Mouse (Mus musculus) adrenal gland (tissue): Measurements from ENCODE around the gene Mylk4.

ENCODE experiments used
- intact Hi-C: fragments of 180-260 bp; cut with DNase I; formaldehyde crosslinking; loops from one replicate; pipeline ENCODE4 v1.15.1; 2025

The Mylk4 gene

DNA sequence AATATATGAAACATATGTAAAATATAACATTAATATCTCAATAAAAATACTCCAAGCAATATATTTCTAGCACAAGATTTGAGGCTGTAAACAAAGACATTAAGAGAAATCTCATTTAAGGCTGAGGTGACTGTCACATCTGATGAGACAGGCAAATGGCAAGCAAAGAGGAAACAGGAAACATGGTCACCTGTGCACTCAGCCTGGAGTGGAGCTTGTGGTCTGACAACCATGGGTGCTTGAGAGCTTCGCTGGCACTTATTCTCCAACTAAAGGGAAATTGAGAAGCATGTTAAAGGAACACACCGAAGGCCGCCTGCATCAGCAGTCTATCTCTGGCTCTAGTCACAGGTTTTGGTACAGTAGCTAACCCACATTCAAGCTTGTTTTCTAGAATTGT is 71.2 kb downstream of the Mylk4 start:
- intact Hi-C loops: no loop called here

DNA sequence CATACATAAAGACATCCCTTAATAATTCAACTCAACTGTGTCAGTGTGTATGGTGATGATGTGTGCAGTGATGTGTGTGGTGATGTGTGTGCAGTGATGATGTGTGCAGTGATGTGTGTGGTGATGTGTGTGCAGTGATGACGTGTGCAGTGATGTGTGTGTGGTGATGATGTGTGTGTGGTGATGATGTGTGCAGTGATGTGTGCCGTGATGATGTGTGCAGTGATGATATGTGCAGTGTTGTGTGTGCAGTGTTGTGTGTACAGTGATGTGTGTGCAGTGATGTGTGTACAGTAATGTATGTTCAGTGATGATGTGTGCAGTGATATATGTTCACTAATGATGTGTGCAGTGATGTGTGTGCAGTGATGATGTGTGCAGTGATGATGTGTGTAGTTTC is 75.9 kb downstream of the Mylk4 start:
- intact Hi-C loops: no loop called here

DNA sequence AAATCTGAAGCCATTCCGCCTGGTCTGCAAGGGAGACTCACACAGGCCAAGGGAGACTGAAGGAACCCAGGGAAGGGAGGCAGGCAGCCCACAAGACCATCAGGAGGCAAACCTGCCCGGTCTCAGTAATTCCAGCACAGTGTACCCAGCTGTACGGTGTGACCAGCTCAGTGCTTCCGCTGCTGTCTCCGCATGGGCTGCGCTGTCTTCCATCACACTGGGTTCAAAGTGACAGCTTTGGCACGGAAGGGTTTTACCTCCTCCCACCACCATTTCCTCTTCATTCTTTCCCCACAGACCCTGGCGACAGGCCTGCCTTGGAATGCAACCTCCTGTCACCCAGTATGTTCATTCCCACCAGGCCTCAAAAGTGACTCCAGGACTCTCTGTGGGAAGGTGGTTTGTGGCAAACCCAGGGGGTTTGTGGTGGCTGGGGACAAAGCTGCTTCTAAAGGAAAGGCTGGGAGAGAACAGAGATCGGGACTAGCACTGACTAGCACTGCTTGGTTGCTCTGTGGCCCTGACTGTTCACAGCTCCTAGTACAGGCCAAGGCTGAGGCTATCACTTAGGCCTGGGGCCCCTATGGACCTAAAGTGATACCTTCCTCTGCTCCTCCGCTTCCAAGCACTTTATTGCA is 77.0 kb downstream of the Mylk4 start:
- intact Hi-C loops: no loop called here

GRCm38 (mm10) chr13:32705315-32705714 is 78.4 kb downstream of the Mylk4 start:
- intact Hi-C loops: no loop called here

GRCm38 (mm10) chr13:32704911-32705310 is 78.8 kb downstream of the Mylk4 start:
- intact Hi-C loops: no loop called here

- intact Hi-C loops: no loop called here
Observed at GRCm38 (mm10) chr13:32701564-32701963, 82.2 kb downstream of the Mylk4 start.

- intact Hi-C loops: no loop called here
Observed at GRCm38 (mm10) chr13:32699376-32699775, 84.4 kb downstream of the Mylk4 start.

DNA sequence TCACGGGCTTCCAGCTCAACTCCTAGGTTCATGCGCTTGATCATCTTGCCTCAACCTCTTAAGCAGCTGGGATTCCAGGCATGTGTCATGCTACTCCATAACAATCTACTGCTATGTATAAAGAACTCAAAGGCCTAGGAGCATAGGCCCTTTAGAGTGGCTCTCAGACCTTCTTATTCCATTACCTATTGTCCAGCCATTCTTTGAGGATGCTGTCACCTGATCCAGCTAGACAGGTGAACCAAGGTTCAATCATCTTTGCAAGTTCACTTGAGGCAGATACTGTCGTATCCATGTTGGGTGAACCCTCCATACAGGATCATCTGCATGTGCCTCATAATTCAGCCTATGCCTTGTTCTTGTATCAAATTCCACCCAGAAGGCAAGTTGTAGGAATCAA is 84.8 kb downstream of the Mylk4 start:
- intact Hi-C loops: no loop called here

- intact Hi-C loops: no loop called here
Observed at GRCm38 (mm10) chr13:32693886-32694455, 89.8 kb downstream of the Mylk4 start.

GRCm38 (mm10) chr13:32692563-32692962 is 91.2 kb downstream of the Mylk4 start:
- intact Hi-C loops: no loop called here

- intact Hi-C loops: no loop called here
Observed at GRCm38 (mm10) chr13:32690279-32690678, 93.5 kb downstream of the Mylk4 start.

DNA sequence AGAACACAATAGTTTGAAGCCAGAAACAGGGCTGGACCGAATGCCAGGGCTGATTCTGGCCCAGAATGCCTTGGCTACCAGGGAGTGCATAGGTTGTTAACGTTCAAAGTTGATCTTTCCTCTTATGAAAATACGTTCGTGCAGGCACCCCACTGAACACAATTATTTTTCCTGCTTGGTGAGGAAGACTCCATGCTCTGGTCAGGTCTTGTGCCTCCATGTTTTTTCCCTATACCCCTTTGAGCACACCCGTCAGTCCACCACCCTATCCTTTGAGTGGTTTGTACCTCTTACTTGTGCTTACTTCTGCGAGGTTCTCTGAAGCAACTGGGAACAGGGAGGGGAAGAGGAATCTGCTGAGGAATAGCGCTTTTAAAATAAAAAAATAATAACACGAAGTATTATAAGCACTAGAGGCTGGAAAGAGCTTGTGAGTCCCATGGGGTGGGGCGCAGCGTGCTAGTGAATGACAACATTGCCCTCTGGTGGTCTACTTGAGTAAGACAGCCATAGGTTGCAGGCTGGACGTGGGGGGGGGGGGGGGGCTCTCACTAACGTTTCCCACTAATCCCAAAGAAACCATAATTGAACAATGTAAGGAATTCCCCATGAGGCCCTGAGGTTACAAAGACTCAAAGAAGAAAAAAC is 102.8 kb downstream of the Mylk4 start:
- intact Hi-C loops: loop anchor here (2.0 kb wide), 1 partner anchor 888 kb away; no protein-coding TSS in a partner anchor

DNA sequence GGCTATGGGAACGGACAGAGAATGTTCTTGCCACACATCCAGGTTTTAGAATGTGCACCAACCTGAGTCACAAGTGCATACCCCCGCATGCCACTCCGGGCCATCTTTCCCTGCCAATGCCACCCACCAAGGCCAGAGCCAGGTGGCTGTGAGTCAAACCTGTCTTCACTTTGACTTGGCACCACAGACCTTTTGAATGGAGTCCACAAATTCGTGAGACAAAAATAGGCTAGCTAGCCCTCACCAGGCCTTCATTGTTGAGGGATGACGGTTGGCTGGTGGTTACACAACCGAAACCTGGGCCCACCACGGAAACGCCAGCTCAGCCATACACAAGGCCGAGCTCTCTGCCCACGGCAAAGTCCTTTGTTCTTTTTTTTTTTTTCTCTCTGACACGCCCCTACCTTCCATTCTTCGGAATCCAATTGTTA is 103.6 kb downstream of the Mylk4 start:
- intact Hi-C loops: loop anchor here (2.0 kb wide), 1 partner anchor 887 kb away; no protein-coding TSS in a partner anchor

DNA sequence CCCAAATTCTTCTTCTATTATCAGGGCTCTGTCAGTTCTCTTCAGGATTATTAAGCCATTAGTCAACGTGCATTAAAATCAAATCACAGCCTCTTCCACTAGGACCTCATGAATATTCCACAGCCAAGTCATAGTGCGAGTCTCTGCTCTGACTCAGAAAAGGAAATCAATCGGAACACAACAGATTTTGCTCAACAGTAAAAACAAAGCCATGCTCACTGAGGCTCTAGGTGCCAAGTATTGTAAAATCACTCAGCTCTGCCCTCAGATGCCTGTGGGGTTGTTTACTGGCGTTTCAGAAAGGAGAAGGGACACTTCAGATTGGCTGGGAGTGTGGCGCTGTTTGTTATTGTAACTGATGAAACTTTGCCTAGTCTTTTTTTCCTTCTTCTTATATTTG is 104.8 kb downstream of the Mylk4 start:
- intact Hi-C loops: loop anchor here (10.0 kb wide), 1 partner anchor 364 kb away; no protein-coding TSS in a partner anchor

GRCm38 (mm10) chr13:32670782-32671181 is 113.0 kb downstream of the Mylk4 start:
- intact Hi-C loops: loop anchor here (10.0 kb wide), 1 partner anchor 356 kb away; no protein-coding TSS in a partner anchor

DNA sequence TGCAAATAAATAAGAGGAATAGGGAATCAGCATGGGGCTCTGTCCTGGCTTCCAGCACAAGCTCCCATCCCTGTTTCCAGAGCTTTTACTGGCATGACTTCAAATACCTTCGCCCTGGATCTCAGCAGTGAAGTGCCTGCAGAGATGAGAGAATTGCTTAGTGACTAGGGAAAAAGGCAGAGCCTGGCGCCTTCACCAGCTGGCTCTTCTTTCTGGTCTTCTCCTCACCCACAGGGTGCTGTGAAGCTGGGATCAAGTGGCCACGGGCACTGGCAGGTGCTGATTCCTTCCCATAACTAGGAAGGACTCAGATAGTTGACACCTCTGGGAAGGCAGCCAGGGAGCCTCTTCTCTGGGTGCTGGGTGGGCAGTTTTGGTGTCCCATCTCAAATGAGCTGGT is 115.5 kb downstream of the Mylk4 start:
- intact Hi-C loops: no loop called here

DNA sequence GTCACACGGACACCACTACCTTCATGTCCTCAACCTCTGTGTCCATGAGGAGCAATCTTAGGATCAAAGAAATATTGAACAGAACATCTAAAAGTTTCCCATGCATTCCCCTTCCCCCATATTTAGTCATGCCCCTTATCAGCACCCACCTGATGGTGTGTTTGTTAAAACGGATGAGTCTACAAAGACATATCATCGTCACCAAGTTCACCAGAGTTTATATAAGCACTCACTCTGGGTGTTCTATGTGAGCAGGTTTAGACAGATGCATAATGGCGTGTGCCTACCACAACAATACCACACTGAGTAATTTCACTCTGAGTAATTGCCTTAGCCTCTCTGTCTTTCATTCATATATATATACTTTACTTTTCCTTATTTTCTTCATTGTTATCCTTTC is 116.4 kb downstream of the Mylk4 start:
- intact Hi-C loops: no loop called here

GRCm38 (mm10) chr13:32662041-32662440 is 121.7 kb downstream of the Mylk4 start:
- intact Hi-C loops: no loop called here

DNA sequence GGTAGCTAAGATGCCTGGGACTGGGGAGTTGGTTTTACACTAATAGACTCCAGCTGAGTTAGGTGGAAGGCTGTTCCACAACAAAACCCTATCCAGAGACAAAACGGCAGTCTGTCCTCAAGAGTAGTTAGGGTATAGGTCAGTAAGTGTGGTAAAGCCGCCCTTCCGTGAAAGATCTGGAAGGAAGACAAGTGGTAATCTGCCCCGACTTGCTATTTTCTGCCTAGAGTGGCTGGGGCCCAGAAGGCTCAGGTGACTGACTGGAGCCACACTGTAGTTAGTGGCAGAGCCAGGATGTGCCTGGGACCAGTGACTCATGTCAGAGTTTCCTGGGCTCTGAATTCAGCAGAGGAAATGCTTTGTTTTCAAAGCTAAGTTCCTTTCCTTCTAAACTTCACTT is 123.5 kb downstream of the Mylk4 start:
- intact Hi-C loops: no loop called here

GRCm38 (mm10) chr13:32659271-32659670 is 124.5 kb downstream of the Mylk4 start:
- intact Hi-C loops: no loop called here

DNA sequence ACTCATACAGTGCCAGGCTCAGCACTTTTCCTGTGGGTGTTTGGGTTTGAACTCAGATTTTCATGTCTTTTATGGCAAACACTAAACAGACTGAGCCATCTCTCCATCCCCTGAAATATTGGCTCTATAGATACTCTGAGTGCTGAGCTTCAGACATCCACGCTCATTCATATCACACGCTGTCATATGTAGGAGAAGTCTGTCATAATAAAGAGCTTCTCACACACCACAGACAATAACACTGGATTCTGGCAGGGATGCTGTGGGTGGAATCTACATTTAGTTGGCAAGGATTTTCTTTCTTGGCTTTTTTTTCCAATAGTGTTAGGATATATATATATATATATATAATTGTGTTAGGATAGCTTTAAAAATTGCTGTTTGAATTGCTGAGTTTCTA is 126.2 kb downstream of the Mylk4 start:
- intact Hi-C loops: no loop called here
